Mouse (Mus musculus) forebrain, embryonic 13.5 days (tissue): Measurements from ENCODE around the gene Ttc39d. TPM values are rescaled to one million over a fixed set of nuclear protein-coding genes. Genes with fewer than 3 reads are reported as not detected.
A peak's percentile ranks its signal among the peaks of the same experiment; 100 is the strongest.

ENCODE experiments used
- ATAC-seq: fragments of 200-750 bp; cut with Nextera tagmentation; 2 replicates; pipeline ENCODE4 v1.8.0; 2017
- H3K27ac ChIP-seq: fragments of 300-500 bp; sonication (generic); 2 replicates; pipeline ENCODE4 v1.5.1; 2015; ENCODE audit warnings: inconsistent platforms, mild to moderate bottlenecking, moderate library complexity
- H3K27me3 ChIP-seq: fragments of 300-500 bp; sonication (generic); 2 replicates; pipeline ENCODE4 v1.6.1; 2015; ENCODE audit warnings: mild to moderate bottlenecking, inconsistent platforms
- H3K36me3 ChIP-seq: fragments of 300-500 bp; sonication (generic); 2 replicates; pipeline ENCODE4 v1.6.1; 2015; ENCODE audit warnings: mild to moderate bottlenecking, inconsistent platforms; ENCODE audit not compliant: poor library complexity, severe bottlenecking
- H3K4me1 ChIP-seq: fragments of 300-500 bp; sonication (generic); 2 replicates; pipeline ENCODE4 v1.6.1; 2015; ENCODE audit warnings: inconsistent platforms
- H3K4me2 ChIP-seq: fragments of 300-500 bp; sonication (generic); 2 replicates; pipeline ENCODE4 v1.6.1; 2015; ENCODE audit warnings: inconsistent platforms, mild to moderate bottlenecking, moderate library complexity
- H3K4me3 ChIP-seq: fragments of 300-500 bp; sonication (generic); 2 replicates; pipeline ENCODE4 v1.5.1; 2015; ENCODE audit warnings: mild to moderate bottlenecking, inconsistent platforms
- H3K9ac ChIP-seq: fragments of 300-500 bp; sonication (generic); 2 replicates; pipeline ENCODE4 v1.6.1; 2015; ENCODE audit warnings: mild to moderate bottlenecking, inconsistent platforms
- H3K9me3 ChIP-seq: fragments of 300-500 bp; sonication (generic); replicated peaks from 2 replicates; pipeline ENCODE4 v1.6.1; 2016; ENCODE audit warnings: inconsistent platforms
- WGBS: fragments of 180-500 bp; shearing (Covaris S2); methylation state at CpG from one replicate; pipeline ENCODE4 v1.1.7; 2015; 5-methylcytosine and 5-hydroxymethylcytosine counted together
- polyA plus RNA-seq: library from polyadenylated mRNA; unstranded; fragments of >200 nt; fragmentation: Nextera tagmentation; extraction: Ambion mirVana; gene quantifications from 2 replicates; pipeline ENCODE4 v1.2.1, GENCODE M21; 2015

The Ttc39d gene
- polyA plus RNA-seq = 0.11 and 0.13 TPM in 2 replicates

DNA sequence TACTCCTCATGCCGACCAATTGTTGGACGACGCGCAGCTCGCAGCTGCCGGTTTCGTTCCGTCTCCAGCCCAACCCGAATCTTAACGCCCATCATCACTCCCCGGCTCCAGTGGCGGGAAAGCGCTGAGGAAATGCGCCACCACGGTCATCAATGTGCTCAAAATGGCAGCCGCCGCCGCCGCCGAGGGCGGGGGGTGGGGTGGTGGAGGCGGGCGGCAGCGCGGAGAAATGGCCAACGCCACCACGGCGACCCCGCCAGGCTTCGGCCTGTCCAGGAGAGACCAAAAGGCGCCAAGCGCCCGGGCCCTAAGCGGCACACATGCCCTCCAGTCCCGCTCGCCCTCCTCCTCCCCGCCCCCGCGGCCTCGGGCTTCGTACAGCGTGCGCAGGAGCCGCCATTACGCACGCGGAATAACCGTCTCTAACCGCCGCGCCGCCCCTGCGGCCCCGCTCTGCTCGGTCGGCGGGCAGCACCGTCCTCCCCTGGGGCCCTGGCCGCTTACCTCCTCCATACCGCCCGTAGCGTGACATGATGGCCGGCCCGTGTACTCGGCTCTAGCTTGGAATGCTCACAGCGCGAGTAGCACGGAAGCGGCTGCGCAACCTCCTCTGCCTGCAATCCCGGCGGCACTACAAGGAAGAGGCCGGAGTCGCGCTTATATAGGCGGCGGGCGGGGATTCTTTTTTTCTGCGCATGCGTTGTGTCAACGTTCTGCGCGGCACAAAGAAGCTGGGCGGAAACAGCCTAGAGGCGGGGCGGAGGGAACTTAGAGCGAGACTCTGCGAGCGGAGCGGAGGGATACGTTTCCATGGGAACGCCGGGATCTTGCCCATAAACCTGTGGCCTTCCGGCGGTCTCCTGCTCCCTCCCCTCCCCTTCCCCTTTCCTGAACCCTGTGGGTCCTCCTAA is at the start of gene Ttc39d, which contains the start of gene Srsf7:
TSS of gene Ttc39d (plus strand) at position 790 of the 911 bp plus-strand sequence.
TSS of gene Srsf7 (minus strand) at position 637 of the 911 bp plus-strand sequence.
- WGBS = under 1% methylated on average over 92 of the region's 95 CpGs
- peaks cover 32% of the 10 kb centered on the region for H3K36me3 ChIP-seq
- H3K27me3 ChIP-seq = no peaks in the 10 kb centered on the region
- ATAC-seq = peak; percentile 94
- H3K27ac ChIP-seq = peak within 1 kb of the TSS; percentile 99
- peak within 1 kb of the TSS; percentile 99 for H3K9ac ChIP-seq
- H3K4me3 ChIP-seq = peak within 1 kb of the TSS; percentile 90
- H3K4me2 ChIP-seq = peak within 1 kb of the TSS; percentile 88
- H3K9me3 ChIP-seq = no peaks in the 10 kb centered on the region
- H3K4me1 ChIP-seq = peaks cover 25% of the 10 kb centered on the region

DNA sequence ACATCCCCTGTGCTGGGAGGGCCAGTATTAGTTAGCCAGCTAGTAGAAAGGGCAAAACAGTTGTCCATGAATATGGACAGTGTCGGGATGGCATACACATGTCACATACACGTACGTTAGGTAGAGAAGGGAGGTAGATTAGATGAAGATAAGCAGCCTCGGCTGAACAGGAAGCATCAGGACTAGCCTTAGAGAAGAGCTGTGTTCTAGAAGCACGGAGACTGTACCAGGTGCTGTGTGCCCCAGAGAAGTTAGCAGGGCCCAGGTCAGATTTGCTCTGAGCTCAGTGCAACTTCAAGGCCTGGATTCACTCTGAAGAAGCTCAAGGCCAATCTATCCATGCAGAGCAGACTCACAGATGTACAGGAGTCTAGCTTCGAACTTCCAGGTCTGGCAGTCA is 49.8 kb upstream of the Ttc39d start:
- no peak overlapping the region for H3K27ac ChIP-seq
- no peaks in the 10 kb centered on the region for H3K27me3 ChIP-seq
- ATAC-seq = no peak
- H3K9me3 ChIP-seq = no peaks in the 10 kb centered on the region
- WGBS = 95% methylated on average over 6 of the region's 6 CpGs
- H3K4me2 ChIP-seq = no peak overlapping the region
- no peak overlapping the region for H3K4me3 ChIP-seq
- no peaks in the 10 kb centered on the region for H3K4me1 ChIP-seq
- H3K9ac ChIP-seq = no peak overlapping the region
- H3K36me3 ChIP-seq = no peaks in the 10 kb centered on the region

DNA sequence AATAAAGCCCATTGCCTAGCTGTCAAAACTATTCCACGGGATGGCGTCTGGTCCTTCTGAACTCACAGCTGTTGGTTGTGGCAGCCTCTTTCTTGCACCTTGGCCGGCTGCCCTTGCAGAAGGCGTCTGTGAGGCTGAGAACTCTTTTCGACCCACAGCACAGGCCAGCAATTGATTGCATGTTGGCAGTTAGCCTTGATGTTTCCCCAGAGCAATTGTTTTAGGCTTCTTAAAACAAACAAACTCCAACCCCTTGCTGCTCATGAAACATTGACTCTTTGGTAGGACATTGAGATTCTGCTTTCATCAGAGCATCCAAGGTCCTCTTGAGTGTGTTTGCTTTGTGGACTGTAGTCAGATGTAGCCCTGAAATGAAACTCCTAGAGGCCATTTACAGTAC is 46.8 kb upstream of the Ttc39d start:
- Histone ChIP-seq H3K9me3 (no peaks in the 10 kb centered on the region), H3K4me2 (no peak overlapping the region), H3K9ac (no peak overlapping the region), H3K36me3 (no peaks in the 10 kb centered on the region), H3K4me3 (no peak overlapping the region), H3K27ac (no peak overlapping the region), H3K4me1 (no peaks in the 10 kb centered on the region), H3K27me3 (no peaks in the 10 kb centered on the region)
- no peak for ATAC-seq
- 68% methylated on average over 5 of the region's 5 CpGs for WGBS

DNA sequence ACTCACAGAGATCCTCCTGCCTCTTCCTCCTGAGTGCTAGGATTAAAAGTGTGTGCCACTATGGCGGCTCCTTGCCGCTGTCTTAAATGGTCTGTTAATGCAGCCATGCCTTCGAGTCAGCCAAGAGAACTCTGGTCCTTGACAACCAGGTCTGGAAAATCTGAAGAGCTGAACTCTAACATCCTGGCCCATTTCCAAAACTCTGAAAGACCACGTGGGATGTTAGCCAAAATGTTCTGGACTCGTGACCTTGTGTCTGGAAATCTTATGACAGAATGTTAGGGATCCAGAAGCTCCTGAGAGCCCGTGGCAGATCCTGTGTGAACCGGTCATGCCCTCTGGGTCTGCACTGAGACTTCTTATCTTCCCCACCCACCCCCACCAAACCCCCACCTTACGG is 43.3 kb upstream of the Ttc39d start:
- Histone ChIP-seq H3K4me1 (peaks cover 16% of the 10 kb centered on the region), H3K9me3 (no peaks in the 10 kb centered on the region), H3K9ac (no peak overlapping the region), H3K27ac (no peak overlapping the region), H3K4me2 (no peak overlapping the region), H3K36me3 (no peaks in the 10 kb centered on the region), H3K4me3 (no peak overlapping the region), H3K27me3 (no peaks in the 10 kb centered on the region)
- 87% methylated on average over 8 of the region's 8 CpGs for WGBS
- no peak for ATAC-seq

DNA sequence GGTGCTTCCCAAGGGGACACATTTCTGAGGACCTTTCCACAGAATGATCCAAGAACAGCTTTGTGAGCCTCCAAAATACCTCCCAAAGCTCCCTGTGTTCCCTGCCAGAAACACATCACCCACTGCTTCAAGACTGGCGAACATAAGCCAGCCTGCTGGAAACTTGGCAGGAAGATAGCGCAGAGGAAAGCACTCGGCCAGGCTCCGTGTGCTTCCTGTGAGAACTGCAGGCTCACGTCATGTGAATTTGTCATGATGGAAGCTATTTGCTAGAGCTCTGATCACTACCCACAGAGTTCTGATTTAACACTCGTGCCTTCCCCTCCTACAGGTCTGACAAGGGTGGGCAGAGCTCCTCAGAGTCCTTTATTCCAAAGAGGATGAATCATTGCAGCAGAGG is 41.5 kb upstream of the Ttc39d start:
- 81% methylated on average over 6 of the region's 6 CpGs for WGBS
- Histone ChIP-seq H3K4me3 (no peak overlapping the region), H3K4me2 (no peak overlapping the region), H3K36me3 (no peaks in the 10 kb centered on the region), H3K4me1 (peaks cover 19% of the 10 kb centered on the region), H3K9ac (no peak overlapping the region), H3K27me3 (no peaks in the 10 kb centered on the region), H3K9me3 (no peaks in the 10 kb centered on the region), H3K27ac (peak overlapping the region; percentile 31; the same call in 1 of the 2 replicates)
- ATAC-seq = peak; percentile 50; the same call in 1 of the 2 replicates

DNA sequence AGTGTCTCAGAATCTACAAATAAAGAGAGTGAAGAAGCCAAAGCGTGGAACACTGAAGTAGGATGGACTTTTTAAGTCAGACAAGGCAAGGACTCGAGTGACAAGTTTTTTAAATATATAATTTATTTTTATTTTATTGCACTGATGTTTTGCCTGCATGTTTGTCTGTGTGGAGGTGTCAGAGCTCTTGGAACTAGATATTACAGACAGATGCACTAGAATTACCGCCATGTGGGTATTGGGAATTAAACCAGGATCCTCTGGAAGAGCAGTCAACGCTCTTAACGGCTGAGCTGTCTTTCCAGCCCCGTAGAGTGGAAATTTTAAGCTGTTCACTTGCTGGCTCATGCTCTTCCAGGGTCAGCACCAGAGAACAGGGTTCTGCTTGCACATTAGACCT is 40.9 kb upstream of the Ttc39d start:
- Histone ChIP-seq H3K9me3 (no peaks in the 10 kb centered on the region), H3K4me3 (no peak overlapping the region), H3K4me2 (no peak overlapping the region), H3K27me3 (no peaks in the 10 kb centered on the region), H3K27ac (no peak overlapping the region), H3K9ac (no peak overlapping the region), H3K36me3 (no peaks in the 10 kb centered on the region), H3K4me1 (peaks cover 19% of the 10 kb centered on the region)
- ATAC-seq = no peak
- WGBS = 90% methylated on average over 6 of the region's 6 CpGs

DNA sequence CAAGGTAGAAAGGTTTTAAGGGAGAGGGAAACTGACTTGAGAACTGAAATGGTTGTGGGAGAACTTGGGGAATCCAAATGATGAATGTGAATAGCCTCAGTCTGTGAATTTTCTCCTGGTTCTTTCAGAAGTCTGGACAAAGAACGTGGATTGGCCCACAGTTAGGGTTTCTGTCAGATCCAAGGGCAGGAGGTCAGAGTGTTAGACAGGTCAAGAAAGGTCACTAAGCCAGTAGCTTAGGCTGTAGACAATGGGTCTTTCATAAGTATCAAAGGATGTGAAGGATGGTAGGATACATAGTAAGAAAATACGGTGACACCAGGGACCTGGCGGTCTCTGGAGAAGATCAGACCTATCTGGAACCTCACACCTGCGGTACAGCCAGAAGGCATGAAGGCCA is 39.8 kb upstream of the Ttc39d start:
- Histone ChIP-seq H3K27me3 (no peaks in the 10 kb centered on the region), H3K9ac (no peak overlapping the region), H3K9me3 (no peaks in the 10 kb centered on the region), H3K4me2 (no peak overlapping the region), H3K4me3 (no peak overlapping the region), H3K27ac (peak overlapping the region; percentile 84), H3K36me3 (no peaks in the 10 kb centered on the region), H3K4me1 (peaks cover 19% of the 10 kb centered on the region)
- ATAC-seq = no peak
- 68% methylated on average over 4 of the region's 4 CpGs for WGBS

DNA sequence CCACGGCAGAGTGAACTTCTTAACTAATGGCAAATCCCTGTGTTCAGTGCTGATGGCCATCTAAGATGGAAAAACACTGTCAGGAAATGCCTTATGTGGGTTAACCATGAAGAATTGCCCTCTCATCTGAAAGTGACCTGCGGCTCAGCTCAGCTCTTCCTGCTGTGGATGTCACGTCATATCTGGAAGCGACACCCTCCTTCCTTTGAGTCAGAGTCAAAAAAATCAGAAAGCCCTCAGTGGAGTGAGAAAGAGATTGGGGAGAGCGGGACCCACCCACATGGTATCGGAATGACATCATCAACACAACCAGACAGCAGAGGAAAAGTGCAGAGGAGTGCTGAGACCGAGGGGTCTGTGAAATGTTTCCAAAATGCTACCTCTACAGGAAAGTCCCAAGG is 39.4 kb upstream of the Ttc39d start:
- peak; percentile 33; the same call in 1 of the 2 replicates for ATAC-seq
- no peak overlapping the region for H3K9ac ChIP-seq
- H3K4me3 ChIP-seq = no peak overlapping the region
- WGBS = 70% methylated on average over 7 of the region's 7 CpGs
- peak overlapping the region; percentile 54 for H3K4me2 ChIP-seq
- no peaks in the 10 kb centered on the region for H3K27me3 ChIP-seq
- H3K27ac ChIP-seq = peak overlapping the region; percentile 84
- H3K9me3 ChIP-seq = no peaks in the 10 kb centered on the region
- H3K36me3 ChIP-seq = no peaks in the 10 kb centered on the region
- peaks cover 19% of the 10 kb centered on the region for H3K4me1 ChIP-seq

DNA sequence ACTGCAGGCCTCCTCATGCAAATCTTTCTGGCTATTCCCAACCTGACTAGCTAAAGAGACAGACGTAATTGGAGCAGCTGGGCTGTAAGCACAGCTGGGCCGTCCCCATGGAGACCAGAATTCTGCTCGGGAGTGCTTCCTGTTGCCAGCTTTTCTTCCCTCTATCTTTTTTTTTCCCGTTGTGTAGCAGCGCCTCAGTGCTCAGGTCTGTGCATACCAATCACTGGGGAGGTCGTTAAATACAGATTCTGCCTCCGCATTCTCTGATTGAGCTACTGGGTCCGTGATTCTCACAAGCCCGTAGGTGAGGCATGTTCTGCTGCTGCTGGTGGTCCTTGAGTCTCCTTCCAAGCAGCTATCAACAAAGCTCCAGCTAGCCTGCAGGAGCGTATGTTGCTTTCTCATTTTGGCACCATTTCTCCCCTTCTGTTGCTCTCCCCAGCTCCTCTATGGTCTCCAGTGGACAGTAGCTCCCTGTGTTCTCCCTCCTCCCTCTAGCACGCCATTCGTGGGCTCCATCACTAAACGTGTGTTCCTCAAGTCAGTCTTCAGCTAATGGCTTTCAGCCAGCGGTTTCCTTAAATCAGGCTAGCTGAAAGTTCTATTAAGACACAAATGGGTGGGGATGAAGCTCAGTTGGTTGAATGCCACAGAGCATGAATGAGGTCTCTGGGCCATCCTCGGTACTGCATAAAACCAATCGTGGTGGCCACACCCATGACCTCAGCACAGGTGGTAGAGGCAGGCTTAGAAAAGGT is 38.7 kb upstream of the Ttc39d start:
- Histone ChIP-seq H3K9ac (peak overlapping the region; percentile 23; the same call in 1 of the 2 replicates), H3K4me1 (peaks cover 19% of the 10 kb centered on the region), H3K4me2 (peak overlapping the region; percentile 54), H3K27me3 (no peaks in the 10 kb centered on the region), H3K4me3 (peak overlapping the region; percentile 2), H3K9me3 (no peaks in the 10 kb centered on the region), H3K36me3 (no peaks in the 10 kb centered on the region), H3K27ac (peak overlapping the region; percentile 84)
- peak; percentile 80 for ATAC-seq
- 17% methylated on average over 16 of the region's 16 CpGs for WGBS

DNA sequence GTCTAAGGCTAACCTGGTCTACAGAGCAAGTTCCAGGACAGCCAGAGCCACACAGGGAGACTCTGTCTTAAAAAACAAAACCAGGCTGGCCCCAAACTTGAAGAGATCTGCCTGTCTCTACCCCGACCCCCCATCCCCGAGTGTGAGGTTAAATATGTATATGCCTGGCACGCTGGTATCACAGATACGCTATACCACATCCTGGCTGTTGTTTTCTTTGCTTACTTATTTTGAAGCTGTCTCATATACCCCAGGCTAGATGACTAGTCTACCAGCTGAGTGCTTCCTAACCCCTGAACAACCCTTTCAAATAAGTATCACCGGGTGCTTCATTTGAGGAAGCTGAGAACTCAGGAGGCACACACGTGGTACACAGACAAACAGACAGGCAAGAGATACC is 37.5 kb upstream of the Ttc39d start:
- no peak overlapping the region for H3K4me3 ChIP-seq
- no peak overlapping the region for H3K4me2 ChIP-seq
- no peaks in the 10 kb centered on the region for H3K27me3 ChIP-seq
- H3K9ac ChIP-seq = no peak overlapping the region
- no peaks in the 10 kb centered on the region for H3K9me3 ChIP-seq
- WGBS = 92% methylated on average over 6 of the region's 6 CpGs
- H3K36me3 ChIP-seq = no peaks in the 10 kb centered on the region
- ATAC-seq = no peak
- peaks cover 19% of the 10 kb centered on the region for H3K4me1 ChIP-seq
- no peak overlapping the region for H3K27ac ChIP-seq

DNA sequence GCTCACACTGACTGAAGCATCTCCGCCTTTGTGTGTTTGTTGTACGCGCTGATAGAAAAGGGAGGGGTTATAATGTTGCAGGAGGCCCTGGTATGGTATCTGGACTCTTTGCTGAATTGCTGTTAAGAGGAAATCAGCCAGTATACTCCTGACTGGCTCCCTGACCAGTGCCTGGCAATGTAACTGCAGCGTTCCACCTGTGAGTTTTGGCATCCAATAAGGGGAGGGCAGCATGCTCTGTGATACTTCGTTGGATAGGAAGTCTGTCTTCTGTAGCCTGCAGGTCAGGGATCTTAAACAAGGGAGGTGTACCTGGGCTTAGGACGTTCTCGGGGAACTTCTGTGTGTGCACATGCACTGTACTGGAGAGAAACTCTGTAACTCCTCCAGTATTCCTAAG is 36.3 kb upstream of the Ttc39d start:
- Histone ChIP-seq H3K27ac (no peak overlapping the region), H3K4me2 (no peak overlapping the region), H3K9ac (no peak overlapping the region), H3K4me3 (no peak overlapping the region), H3K27me3 (no peaks in the 10 kb centered on the region), H3K9me3 (no peaks in the 10 kb centered on the region), H3K36me3 (no peaks in the 10 kb centered on the region), H3K4me1 (peaks cover 19% of the 10 kb centered on the region)
- 93% methylated on average over 7 of the region's 7 CpGs for WGBS
- no peak for ATAC-seq

DNA sequence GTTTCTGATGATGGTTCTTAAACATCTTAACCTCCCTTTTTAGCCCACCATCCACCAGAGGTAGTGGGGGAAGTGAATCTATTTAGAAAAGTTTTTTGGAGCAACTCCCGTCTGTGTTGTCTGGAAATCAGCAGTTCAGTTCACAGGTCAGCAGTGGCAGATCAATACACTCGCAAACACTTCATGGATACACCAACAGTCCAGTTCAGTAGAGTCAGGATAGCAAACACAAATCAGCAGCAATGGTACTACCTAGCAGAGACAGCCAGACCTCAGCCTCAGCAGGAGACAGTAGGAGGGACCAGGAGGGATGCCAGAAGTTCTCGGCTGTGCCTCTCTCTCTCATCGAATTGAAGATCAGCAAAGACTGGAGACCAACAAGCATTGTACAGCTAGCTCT is 35.3 kb upstream of the Ttc39d start:
- H3K36me3 ChIP-seq = no peaks in the 10 kb centered on the region
- H3K9me3 ChIP-seq = no peaks in the 10 kb centered on the region
- H3K27ac ChIP-seq = no peak overlapping the region
- WGBS = 89% methylated on average over 4 of the region's 4 CpGs
- no peak for ATAC-seq
- no peaks in the 10 kb centered on the region for H3K27me3 ChIP-seq
- H3K4me1 ChIP-seq = peaks cover 19% of the 10 kb centered on the region
- H3K4me3 ChIP-seq = no peak overlapping the region
- H3K4me2 ChIP-seq = no peak overlapping the region
- no peak overlapping the region for H3K9ac ChIP-seq
